Mouse (Mus musculus) liver, embryonic 13.5 days (tissue): ENCODE results near the gene Riok1. TPM values are rescaled to one million over a fixed set of nuclear protein-coding genes. Genes with fewer than 3 reads are reported as not detected.
A peak's percentile ranks its signal among the peaks of the same experiment; 100 is the strongest.

Source experiments
- ATAC-seq: fragments of 200-750 bp; cut with Nextera tagmentation; 2 replicates; pipeline ENCODE4 v1.8.0; 2017; ENCODE audit warnings: low read depth, mild to moderate bottlenecking, moderate number of reproducible peaks, moderate library complexity
- DNase-seq: peaks from one replicate; pipeline ENCODE4 v3.0.0; 2022
- H3K27ac ChIP-seq: fragments of 300-500 bp; sonication (generic); 2 replicates; pipeline ENCODE4 v1.5.1; 2015; ENCODE audit warnings: moderate library complexity, mild to moderate bottlenecking, inconsistent platforms
- H3K27me3 ChIP-seq: fragments of 300-500 bp; sonication (generic); 2 replicates; pipeline ENCODE4 v1.6.1; 2015; ENCODE audit warnings: mild to moderate bottlenecking, inconsistent platforms
- H3K36me3 ChIP-seq: fragments of 300-500 bp; sonication (generic); 2 replicates; pipeline ENCODE4 v1.6.1; 2015; ENCODE audit warnings: mild to moderate bottlenecking, inconsistent platforms
- H3K4me1 ChIP-seq: fragments of 300-500 bp; sonication (generic); replicated peaks from 2 replicates; pipeline ENCODE4 v1.6.1; 2015; ENCODE audit warnings: inconsistent platforms
- H3K4me2 ChIP-seq: fragments of 300-500 bp; sonication (generic); 2 replicates; pipeline ENCODE4 v1.6.1; 2015; ENCODE audit warnings: inconsistent platforms, mild to moderate bottlenecking, moderate library complexity
- H3K4me3 ChIP-seq: fragments of 300-500 bp; sonication (generic); replicated peaks from 2 replicates; pipeline ENCODE4 v1.5.1; 2015; ENCODE audit warnings: mild to moderate bottlenecking, inconsistent platforms
- H3K9ac ChIP-seq: fragments of 300-500 bp; sonication (generic); 2 replicates; pipeline ENCODE4 v1.6.1; 2015; ENCODE audit warnings: mild to moderate bottlenecking, inconsistent platforms
- H3K9me3 ChIP-seq: fragments of 300-500 bp; sonication (generic); replicated peaks from 2 replicates; pipeline ENCODE4 v1.6.1; 2016; ENCODE audit warnings: inconsistent platforms
- WGBS: fragments of 180-500 bp; shearing (Covaris S2); methylation state at CpG from one replicate; pipeline ENCODE4 v1.1.7; 2015; ENCODE audit not compliant: insufficient replicate concordance; 5-methylcytosine and 5-hydroxymethylcytosine counted together
- polyA plus RNA-seq: library from polyadenylated mRNA; unstranded; fragments of >200 nt; fragmentation: Nextera tagmentation; extraction: Ambion mirVana; gene quantifications from 2 replicates; pipeline ENCODE4 v1.2.1, GENCODE M21; 2015

Riok1 gene
- polyA plus RNA-seq: 26.2 and 30.0 TPM in 2 replicates

DNA sequence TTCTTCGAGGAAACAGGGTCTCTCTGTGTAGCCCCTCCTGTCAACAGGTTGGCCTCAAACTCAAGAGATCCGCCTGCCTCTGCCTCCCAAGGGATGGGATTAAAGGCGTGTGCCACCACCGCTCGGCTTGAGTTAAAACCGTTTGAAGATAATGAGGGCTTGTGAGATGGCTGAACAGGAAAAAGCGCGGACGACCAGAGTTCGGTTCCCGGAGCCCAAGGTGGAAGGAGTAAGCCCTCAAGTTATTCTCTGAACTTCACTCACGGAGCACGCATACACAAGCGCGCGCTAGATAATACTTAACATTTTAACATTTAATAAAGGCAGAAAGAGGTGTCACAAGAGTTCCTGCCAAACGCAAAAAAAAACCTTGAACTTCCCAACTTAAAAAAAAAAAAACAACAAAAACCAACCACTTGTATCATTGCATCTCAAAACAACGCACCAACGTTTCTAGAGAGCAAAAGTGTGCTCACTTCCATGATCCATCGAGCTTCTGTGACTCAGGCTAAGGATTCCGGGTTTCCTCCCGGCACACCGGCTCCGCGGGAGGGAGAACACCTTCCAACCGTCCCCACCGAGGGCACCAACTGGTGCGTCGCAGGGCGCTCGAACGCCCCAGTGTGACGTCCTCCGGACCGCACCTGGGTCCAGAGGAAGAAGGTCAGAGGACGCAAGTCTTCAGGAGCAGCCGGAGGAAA is at the start of gene Riok1:
TSS of gene Riok1 (plus strand) at position 653 of the 701 bp plus-strand sequence.
- Histone ChIP-seq H3K9me3 (no peaks in the 10 kb centered on the region), H3K4me2 (peak within 1 kb of the TSS; percentile 90), H3K4me1 (peaks cover 32% of the 10 kb centered on the region), H3K36me3 (peaks cover 26% of the 10 kb centered on the region), H3K4me3 (peak within 1 kb of the TSS; percentile 92), H3K27me3 (no peaks in the 10 kb centered on the region), H3K9ac (peak within 1 kb of the TSS; percentile 93), H3K27ac (peak within 1 kb of the TSS; percentile 85)
- DNase-seq (peak; percentile 29), ATAC-seq (peak; percentile 79)
- WGBS: 5% methylated on average over 37 of the region's 37 CpGs

DNA sequence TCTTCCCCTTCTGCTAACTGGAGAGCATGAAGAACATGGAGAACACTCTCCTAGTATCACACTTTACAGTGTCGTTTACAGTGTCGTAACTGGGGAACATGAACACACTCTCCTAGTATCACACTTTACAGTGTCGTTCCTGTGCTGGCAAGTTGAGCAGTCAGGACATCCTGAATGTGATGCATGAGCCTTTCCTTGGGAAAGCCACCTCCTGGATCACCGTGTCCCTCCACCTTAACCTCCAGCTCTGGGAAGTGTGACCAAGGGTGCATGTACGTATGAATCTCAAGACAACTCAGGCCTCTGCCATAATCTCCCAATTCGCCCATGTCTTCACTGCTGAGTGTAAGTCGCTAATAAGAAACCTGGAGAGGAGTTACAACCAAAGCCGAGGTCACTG is 47.1 kb upstream of the Riok1 start:
- WGBS: 86% methylated on average over 8 of the region's 8 CpGs
- H3K9me3 ChIP-seq: no peaks in the 10 kb centered on the region
- H3K27me3 ChIP-seq: no peaks in the 10 kb centered on the region
- H3K27ac ChIP-seq: no peak overlapping the region
- H3K36me3 ChIP-seq: peaks cover 68% of the 10 kb centered on the region
- DNase-seq: no peak
- no peak overlapping the region for H3K4me2 ChIP-seq
- no peak overlapping the region for H3K4me3 ChIP-seq
- ATAC-seq: no peak
- peaks cover 30% of the 10 kb centered on the region for H3K4me1 ChIP-seq
- no peak overlapping the region for H3K9ac ChIP-seq

DNA sequence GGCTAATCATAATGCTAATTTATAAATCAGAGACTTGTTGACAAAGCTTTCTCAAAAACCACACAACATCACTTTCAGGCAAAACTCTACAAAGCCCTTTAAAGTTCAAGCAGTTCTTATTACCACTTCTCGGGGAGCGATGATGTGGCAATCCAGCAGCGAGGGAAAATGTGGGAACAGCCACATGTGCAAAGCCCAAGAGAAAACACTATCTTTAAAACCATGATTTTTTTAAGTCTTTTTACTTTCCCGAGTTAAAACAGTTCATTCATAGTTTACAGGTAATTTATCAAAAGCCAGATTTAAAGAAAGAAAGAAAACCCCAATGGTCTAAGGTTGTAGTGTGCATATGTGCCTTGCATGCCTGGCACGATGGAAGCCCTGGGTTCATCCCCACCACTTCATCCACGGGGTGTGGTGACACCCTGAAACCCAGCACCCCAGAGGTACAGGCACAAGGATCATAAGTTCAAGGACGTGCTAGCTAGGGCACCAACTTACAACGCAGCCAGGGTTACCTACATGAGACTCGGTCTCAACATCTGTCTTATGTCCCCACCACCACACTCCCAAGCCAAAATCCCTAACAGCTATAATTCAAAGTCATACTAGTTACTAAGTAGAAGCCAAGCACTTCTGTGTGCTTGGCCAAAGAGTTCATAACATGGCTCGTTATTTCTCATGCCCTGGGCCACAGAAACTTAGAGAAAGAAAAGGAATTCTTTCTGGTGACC is 44.0 kb upstream of the Riok1 start:
- H3K4me1 ChIP-seq: peaks cover 39% of the 10 kb centered on the region
- H3K4me2 ChIP-seq: peak overlapping the region; percentile 80
- no peaks in the 10 kb centered on the region for H3K9me3 ChIP-seq
- H3K4me3 ChIP-seq: peak overlapping the region; percentile 99
- DNase-seq (no peak), ATAC-seq (no peak)
- peak overlapping the region; percentile 94 for H3K27ac ChIP-seq
- H3K27me3 ChIP-seq: no peaks in the 10 kb centered on the region; the same call in 1 of the 2 replicates
- H3K36me3 ChIP-seq: peaks cover 40% of the 10 kb centered on the region
- peak overlapping the region; percentile 100 for H3K9ac ChIP-seq
- WGBS: 7% methylated on average over 10 of the region's 10 CpGs

DNA sequence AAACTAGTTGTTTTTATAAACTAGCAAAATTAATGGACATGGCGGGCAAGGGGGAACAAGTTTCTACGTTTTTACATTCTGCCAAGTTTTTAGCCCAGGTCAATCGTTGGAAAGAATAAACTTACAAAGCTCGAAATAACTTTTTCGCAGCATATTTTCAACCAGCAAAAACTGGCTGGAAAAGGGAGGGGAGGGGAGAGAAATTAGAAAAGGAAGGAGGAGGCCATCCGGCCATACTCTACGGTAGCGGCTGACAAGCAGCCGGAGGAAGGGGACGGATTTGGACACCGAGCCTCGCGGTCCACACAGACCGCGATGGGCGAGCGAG is 43.5 kb upstream of the Riok1 start:
- no peaks in the 10 kb centered on the region; the same call in 1 of the 2 replicates for H3K27me3 ChIP-seq
- under 1% methylated on average over 17 of the region's 17 CpGs for WGBS
- H3K9ac ChIP-seq: peak overlapping the region; percentile 100
- peaks cover 40% of the 10 kb centered on the region for H3K4me1 ChIP-seq
- no peak for DNase-seq
- H3K4me3 ChIP-seq: peak overlapping the region; percentile 99
- peak overlapping the region; percentile 94 for H3K27ac ChIP-seq
- H3K9me3 ChIP-seq: no peaks in the 10 kb centered on the region
- peaks cover 35% of the 10 kb centered on the region for H3K36me3 ChIP-seq
- H3K4me2 ChIP-seq: peak overlapping the region; percentile 80
- no peak for ATAC-seq

DNA sequence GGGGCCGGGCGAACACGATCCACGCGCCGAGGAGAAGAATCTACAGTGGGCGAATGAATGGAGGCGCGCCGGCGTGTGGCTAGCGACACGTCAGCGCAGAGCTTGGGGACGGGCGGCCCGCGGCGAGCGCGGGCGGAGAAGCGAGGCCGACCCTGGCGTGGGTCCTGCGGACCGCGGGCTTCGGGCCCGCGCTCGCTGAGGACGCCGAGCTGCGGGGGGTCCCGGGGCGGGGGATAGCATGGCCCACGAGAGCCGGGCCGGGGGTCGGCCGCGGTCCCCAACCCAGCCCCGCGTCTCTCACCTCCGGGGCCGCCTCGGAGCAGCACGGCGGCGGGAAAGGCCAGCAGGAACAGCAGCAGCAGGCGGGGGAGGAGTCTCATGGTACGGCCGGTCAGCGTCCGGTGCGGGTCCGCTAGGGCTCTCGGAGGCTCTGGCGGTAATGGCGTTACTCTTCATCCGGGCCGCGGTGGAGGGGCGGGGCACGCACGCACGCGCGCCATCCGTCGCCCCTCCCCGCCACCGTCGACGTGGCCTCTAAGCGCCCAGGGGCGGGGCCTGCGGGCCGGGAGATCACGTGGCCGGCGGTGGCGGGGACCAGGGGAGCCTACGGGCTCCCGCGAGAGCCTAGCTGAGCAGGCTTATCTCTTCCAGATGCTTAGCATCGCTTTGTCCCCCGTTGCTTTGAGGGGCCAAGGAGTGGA is 42.9 kb upstream of the Riok1 start, which contains the start of gene Ssr1:
TSS of gene Ssr1 (minus strand) at position 514 of the 701 bp plus-strand sequence.
- Histone ChIP-seq H3K9me3 (no peaks in the 10 kb centered on the region), H3K9ac (peak within 1 kb of the TSS; percentile 100), H3K36me3 (peaks cover 30% of the 10 kb centered on the region), H3K4me3 (peak within 1 kb of the TSS; percentile 99), H3K4me2 (peak within 1 kb of the TSS; percentile 80), H3K4me1 (peaks cover 45% of the 10 kb centered on the region), H3K27me3 (no peaks in the 10 kb centered on the region; the same call in 1 of the 2 replicates), H3K27ac (peak within 1 kb of the TSS; percentile 94)
- peak; percentile 87 for DNase-seq
- peak; percentile 96 for ATAC-seq
- under 1% methylated on average over 89 of the region's 89 CpGs for WGBS

- Histone ChIP-seq H3K27ac (peak overlapping the region; percentile 70), H3K9ac (peak overlapping the region; percentile 64), H3K4me1 (peaks cover 51% of the 10 kb centered on the region), H3K4me3 (peak overlapping the region; percentile 99), H3K9me3 (no peaks in the 10 kb centered on the region), H3K4me2 (peak overlapping the region; percentile 80), H3K27me3 (no peaks in the 10 kb centered on the region; the same call in 1 of the 2 replicates), H3K36me3 (peaks cover 25% of the 10 kb centered on the region)
- WGBS: 14% methylated on average over 7 of the region's 7 CpGs
- no peak for DNase-seq
- ATAC-seq: peak; percentile 27
These were observed 42.4 kb upstream of the Riok1 start for GRCm38 (mm10) chr13:37994405-37994749.

- Histone ChIP-seq H3K36me3 (no peaks in the 10 kb centered on the region), H3K4me2 (peak overlapping the region; percentile 28), H3K9ac (no peak overlapping the region), H3K4me3 (no peak overlapping the region), H3K9me3 (no peaks in the 10 kb centered on the region), H3K27me3 (peaks cover 5% of the 10 kb centered on the region), H3K27ac (peak overlapping the region; percentile 63), H3K4me1 (peaks cover 34% of the 10 kb centered on the region)
- DNase-seq: peak; percentile 23
- 77% methylated on average over 3 of the region's 3 CpGs for WGBS
- ATAC-seq: peak; percentile 95
These were observed 37.1 kb upstream of the Riok1 start for GRCm38 (mm10) chr13:37999713-38000112.

- ATAC-seq: no peak
- peaks cover 25% of the 10 kb centered on the region for H3K4me1 ChIP-seq
- no peak overlapping the region for H3K4me2 ChIP-seq
- H3K27me3 ChIP-seq: peaks cover 5% of the 10 kb centered on the region
- no peak for DNase-seq
- 26% methylated on average over 1 of the region's 1 CpGs for WGBS
- no peaks in the 10 kb centered on the region for H3K36me3 ChIP-seq
- no peaks in the 10 kb centered on the region for H3K9me3 ChIP-seq
- no peak overlapping the region for H3K27ac ChIP-seq
- no peak overlapping the region for H3K4me3 ChIP-seq
- H3K9ac ChIP-seq: no peak overlapping the region
These were observed 34.3 kb upstream of the Riok1 start for GRCm38 (mm10) chr13:38002461-38002860.

DNA sequence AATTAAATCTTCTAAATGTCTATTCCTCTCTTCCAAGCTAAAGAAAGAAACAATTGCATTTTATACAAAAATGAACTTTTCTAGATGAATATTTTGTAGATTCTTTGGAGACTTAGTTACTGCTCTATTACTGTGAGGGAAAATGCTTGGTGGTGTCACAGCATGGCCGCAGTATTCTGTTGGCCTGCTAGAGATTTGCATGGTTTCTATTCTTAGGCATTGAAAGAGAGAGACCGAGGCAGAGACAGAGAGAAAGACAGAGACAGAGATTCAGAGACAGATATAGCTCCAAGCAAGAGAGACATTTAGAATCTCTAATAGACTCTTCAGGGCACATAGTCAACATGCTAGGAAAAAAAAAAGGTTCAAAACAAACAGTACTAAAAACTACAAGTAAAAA is 28.8 kb upstream of the Riok1 start:
- H3K27ac ChIP-seq: no peak overlapping the region
- H3K9ac ChIP-seq: no peak overlapping the region
- H3K4me2 ChIP-seq: no peak overlapping the region
- H3K27me3 ChIP-seq: no peaks in the 10 kb centered on the region
- no peaks in the 10 kb centered on the region for H3K36me3 ChIP-seq
- DNase-seq (no peak), ATAC-seq (no peak)
- no peaks in the 10 kb centered on the region for H3K9me3 ChIP-seq
- H3K4me1 ChIP-seq: peaks cover 17% of the 10 kb centered on the region
- WGBS: 82% methylated on average over 2 of the region's 2 CpGs
- H3K4me3 ChIP-seq: no peak overlapping the region

DNA sequence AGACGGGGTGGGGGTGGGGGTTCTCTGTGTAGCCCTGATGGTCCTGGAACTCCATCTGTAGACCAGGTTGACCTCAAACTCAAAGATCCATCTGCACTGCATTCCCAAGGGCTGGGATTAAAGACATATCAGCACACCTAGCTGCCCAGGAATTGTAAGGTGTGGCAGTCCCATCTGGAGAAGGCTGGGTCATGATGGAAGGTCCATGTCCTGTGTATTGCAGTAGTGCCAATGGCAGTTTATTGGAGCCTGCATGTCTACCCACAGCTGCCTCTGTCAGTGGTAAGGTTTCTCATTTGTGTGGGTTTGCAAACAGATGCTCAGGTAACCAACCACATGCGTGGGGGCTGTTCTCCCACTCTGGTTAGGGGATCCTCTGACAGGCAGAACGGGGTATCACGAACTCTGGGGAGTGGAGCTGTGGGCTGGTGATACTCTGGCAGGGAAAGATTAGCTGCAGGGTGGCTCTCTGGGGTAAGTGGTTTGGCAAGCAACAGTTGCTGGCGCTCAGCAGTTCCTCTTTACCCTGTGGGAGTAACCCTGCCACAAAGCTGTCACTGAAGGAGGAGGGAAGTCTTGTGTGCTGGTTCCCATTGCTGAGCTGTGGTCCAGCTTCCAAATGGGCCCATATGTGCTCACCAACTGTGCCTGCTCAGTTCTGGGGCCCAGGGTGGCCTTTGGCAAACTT is 26.9 kb upstream of the Riok1 start:
- Histone ChIP-seq H3K27me3 (no peaks in the 10 kb centered on the region), H3K9ac (peak overlapping the region; percentile 22; the same call in 1 of the 2 replicates), H3K4me3 (peak overlapping the region; percentile 10; the same call in 1 of the 2 replicates), H3K27ac (peak overlapping the region; percentile 74), H3K4me1 (peaks cover 17% of the 10 kb centered on the region), H3K4me2 (peak overlapping the region; percentile 45), H3K9me3 (no peaks in the 10 kb centered on the region), H3K36me3 (no peaks in the 10 kb centered on the region)
- WGBS: 22% methylated on average over 5 of the region's 5 CpGs
- ATAC-seq (peak; percentile 87), DNase-seq (no peak)
